Mouse (Mus musculus) brain, embryonic 18.5 days (tissue): ENCODE measurements around the gene Map2k3.
"Not testable (repeated sequence)": the region's sequence is repeated elsewhere in the genome, so short reads cannot be mapped to it uniquely, and the experiment has no call there.

ENCODE experiments used
- DNase-seq: peaks from one replicate; pipeline ENCODE4 v3.0.0-alpha.2; 2012; ENCODE audit warnings: low read depth, low spot score

Map2k3 gene

DNA sequence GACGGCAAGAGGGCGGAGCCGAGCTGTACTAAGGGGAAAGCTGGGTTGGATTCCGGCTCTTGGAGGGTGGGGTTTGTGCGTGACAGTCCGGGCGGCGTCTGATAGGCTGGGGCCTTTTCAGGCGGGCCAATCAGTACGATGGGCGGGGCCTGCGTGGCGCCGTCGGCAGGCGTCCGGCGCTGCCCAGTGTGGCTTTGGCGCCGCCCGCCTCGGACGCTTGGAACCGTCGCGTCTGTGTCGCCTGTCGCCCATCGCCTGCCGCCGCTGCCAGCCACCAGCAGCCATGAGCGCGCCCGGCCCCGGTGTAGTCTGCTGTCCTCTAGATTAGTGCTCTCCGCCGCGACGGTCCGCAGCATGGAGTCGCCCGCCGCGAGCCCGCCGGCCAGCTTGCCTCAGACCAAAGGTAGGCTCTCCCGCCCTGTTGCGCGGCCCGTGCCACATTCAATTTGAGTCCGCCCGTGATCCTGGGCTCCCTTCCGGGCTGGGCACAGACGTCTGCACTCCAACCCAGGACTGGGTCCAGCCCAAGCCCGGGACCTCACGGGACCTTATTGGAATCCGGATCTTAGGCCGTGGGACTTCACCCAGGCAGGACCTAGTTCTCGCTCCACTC lies at the start of gene Map2k3:
Map2k3 (plus strand) TSS at position 165 of the 613 bp plus-strand sequence.
- DNase-seq = peak; percentile 84

DNA sequence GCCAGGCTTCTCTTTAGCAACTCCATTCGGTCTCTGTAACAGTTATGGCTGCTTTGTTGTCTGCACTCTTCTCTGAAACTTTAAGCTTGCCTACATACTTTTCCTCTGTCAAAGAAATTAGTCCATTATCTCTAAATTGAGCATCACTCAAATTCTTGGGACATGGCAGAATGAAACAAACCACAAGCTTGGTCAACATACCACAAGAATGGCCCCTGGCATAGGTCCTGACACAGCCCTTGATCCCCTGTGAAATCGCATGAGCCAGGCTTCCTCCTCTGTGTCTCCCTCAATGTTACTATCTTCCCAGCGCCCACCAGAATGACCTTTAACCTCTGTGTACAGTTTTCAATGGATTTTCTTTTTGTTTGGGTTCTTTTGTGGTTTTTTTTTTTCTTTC lies 49.4 kb upstream of the Map2k3 start:
- no peak for DNase-seq

DNA sequence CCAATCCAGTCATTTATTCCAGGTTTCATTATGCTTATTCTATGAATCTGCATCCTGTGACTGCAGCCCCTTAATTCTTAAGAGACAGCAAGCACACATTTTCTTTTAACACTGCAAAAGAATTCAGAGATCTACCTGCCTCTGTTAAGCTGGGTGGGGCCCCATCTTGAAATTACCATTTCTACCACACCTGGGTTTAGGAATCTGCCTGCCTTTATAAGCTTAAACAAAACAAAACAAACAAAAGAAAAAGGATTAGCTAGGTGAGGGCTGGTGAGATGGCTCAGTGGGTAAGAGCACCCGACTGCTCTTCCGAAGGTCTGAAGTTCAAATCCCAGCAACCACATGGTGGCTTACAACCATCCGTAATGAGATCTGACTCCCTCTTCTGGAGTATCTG lies 44.8 kb upstream of the Map2k3 start:
- not testable (repeated sequence) for DNase-seq

DNA sequence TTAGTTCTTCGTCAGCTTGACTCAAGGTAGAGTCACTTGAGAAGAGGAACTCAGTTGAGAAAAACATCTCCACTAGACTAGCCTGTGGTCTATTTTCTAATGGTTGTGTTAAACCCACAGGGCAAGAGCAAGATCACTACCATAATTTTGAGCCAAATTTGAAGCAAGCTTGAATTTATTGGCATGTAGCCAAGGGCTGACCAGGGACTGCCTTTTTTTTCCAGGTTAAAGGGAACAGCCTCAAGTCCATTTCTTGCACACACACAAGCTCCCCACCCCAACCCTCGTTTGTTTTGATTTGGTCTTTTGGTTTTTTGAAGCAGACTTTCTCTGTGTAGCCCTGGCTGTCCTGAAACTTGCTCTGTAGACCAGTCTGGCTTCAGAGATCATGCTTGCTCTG lies 42.0 kb upstream of the Map2k3 start:
- DNase-seq = no peak

DNA sequence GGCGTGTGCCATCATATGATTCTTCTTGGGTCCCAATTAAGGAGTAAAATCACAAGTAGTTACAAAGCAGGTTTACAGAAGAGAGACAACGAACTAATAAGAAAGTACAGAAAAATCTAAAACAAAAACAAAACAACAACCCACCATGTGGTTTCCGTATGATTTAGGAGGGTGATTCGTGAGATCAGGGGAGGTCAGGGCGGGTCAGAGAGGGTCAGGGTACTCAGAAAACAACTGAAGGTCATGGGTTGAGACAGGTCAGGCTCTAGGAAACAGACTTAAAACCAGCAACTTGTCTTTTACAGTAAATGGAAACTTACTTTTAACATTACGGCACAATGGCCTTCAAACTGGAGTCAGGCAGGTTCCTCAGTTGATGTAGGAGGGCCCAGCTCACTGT lies 41.5 kb upstream of the Map2k3 start:
- DNase-seq = no peak

DNA sequence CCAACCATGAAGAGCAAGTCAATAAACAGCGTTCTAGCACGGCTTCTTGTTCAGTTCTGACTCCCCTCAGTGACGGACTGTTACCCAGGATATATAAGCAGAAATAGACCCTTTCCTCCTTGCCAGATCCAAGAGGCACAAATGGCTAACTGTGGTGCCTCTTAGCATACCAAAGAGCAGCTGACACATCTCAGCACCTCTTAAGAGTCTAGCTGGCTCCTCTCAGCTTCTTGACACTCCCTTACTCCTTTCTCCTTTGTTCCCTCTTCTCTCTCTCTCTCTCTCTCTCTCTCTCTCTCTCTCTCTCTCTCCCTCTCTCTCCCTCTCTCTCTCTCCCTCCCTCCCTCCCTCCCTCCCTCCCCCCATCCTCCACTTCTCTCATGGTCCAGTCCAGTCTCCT lies 41.1 kb upstream of the Map2k3 start:
- no peak for DNase-seq

DNA sequence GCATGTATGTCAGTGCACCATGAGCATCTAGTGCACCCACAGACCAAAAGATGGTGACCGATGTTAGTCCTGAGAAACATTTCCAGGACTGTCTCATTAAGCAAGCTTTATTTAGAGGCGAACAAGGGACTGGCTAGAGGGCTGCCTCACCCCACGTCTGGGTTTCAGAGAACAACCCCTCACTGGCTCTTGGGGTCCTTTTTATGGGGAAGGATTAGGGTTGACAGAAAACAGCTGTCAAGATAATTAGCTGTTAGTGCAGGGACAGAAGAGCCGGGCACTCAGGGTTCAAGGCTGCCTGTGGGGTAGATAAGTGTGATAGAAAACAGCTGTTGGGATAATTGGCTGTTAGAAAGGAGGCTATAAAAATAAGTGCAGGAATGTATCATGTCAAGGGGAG lies 35.9 kb upstream of the Map2k3 start:
- DNase-seq = no peak

DNA sequence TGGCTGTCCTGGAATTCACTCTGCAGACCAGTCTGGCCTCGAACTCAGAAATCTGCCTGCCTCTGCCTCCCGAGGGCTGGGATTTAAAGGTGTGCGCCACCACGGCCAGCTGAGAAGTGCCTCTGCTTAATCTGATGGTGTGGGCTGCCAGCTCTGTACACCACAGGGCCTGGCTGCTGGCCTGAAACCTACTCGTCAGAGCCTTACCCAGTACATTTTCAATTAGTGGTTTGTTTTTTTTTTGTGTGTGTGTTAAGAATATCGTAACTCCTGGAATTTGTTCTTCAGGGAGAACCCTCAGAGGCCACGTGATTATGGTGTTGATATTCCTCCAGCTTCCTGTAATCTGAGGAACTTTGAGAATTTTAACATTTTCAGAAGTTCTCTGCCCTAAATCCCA lies 29.8 kb upstream of the Map2k3 start:
- DNase-seq = no peak

DNA sequence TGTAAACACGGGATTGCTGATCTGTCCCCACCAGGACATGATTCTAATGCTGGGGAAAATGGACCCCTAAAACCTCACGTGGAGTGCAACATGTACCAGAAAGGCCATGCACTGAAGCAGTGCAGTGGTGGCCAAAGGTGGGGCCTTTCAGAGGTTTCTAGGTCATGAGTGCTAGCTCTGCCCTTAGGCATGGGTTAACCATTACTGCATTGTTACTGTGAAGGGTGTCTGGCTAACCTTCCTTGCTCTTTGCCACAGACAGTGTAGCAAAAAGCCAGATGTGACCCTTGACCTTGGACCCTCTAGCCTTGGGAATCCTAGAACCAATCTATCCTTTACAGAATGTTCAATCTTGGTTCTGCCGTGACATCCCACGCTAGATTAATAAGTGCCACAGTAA lies 29.3 kb upstream of the Map2k3 start:
- DNase-seq = no peak

DNA sequence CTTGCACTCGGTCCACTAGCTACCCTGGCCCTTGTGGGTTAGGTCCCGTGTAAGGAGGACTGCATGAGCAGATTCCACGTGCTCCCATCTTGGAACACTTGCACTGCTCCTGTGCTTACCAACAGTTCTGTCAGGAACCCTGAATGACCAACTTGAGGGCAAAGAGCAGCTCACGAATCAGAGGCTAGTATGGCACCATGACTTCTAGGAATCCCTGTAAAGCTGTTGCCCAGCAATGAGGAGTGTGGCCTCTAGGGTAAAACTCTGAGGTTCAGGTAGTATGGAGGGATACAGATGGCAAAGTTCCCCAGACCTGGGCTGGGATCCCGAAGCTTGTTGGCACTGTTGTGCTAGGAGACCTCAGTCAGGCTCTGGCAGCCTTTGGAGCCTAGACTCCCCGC lies 28.2 kb upstream of the Map2k3 start:
- DNase-seq = no peak

DNA sequence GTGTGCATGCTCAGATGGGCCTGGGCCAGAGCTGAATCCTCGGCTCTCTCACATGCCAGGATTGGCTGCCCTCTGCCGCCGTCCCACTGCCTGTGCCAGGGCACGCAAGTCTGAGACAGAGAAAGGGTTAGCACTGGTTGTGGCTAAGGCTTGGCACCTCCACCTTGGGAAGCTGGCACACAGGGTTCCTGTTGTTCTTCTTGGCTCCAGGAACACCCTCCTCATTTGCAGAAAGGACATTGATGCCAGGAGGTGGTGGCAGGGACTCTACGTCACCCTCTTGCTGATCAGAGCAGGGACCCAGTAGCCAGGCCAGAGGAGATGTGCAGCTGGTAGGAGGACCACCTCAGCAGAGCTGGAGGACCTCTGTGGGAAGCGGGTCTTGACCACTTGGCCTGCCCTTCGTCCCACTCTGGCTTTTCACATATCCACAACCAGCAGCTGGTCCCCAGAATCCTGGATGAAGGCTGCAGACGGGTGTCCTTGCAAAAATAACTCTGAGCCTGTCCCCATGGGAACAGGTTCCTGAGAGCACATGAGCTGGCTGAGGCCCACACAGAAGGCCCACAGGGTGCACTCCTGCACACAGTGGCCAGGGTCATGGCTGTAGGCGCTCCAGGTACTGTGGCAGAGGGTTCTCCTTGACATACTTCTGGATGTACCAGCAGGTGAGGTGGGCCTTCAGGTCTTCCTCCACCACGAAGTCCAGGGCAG lies 26.3 kb upstream of the Map2k3 start:
- DNase-seq = no peak

DNA sequence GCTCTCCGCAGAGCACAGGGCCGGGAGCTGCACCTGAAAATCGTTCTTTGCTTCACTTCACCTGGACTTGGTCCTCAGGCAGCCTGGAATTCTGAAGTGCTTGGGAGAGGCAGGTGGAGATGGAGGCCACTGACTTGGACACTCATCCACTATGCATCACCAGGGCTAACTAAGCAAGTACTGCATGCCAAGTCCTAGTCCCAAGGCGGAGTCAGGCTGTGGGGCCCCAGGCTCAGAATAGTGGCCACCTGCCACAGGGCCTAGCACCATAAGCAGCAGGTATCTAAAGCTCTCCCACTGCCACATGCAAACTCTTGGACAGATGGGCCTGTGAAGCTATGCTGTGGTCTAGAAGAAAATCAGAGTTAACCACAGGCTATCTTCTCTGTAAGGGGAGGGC lies 25.4 kb upstream of the Map2k3 start:
- DNase-seq = no peak

DNA sequence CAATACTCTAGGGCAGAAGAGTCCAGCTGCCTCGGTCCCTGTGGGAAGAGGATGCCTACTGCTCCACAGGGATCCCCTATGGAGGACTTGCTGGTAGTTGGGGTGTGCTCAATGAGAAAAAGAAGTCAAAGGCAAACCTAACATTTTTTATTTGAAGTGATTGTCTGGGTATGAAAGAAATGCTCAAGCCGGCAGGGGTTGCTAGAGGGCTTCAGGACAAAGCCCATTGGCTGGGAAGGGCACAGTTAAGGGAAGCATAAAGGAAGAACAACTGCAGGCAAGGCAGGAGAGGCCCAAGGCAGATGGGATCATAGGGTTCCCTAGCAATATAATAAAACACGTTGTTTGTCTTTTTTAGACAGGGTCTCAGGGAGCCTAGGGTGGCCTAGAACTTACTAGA lies 23.8 kb upstream of the Map2k3 start:
- no peak for DNase-seq

DNA sequence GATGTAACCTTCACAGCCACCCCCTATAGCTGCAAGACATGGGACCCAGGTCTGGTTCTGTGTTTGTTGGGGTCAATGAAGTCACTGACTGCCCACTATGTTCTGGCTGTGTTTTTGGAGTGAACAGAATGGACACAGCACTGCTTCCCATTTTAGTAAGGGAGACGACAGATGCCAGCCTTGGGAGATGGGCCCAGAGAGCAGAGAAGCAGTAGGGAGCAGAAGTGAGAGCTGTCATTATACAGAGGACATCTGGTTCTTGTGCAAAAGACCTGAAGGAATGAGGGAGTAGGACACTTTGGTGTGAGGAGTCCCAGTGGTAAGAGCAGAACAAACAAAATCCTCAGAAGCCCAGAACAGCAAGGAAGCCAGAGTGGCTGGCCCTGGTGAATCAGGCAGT lies 22.2 kb upstream of the Map2k3 start:
- no peak for DNase-seq

DNA sequence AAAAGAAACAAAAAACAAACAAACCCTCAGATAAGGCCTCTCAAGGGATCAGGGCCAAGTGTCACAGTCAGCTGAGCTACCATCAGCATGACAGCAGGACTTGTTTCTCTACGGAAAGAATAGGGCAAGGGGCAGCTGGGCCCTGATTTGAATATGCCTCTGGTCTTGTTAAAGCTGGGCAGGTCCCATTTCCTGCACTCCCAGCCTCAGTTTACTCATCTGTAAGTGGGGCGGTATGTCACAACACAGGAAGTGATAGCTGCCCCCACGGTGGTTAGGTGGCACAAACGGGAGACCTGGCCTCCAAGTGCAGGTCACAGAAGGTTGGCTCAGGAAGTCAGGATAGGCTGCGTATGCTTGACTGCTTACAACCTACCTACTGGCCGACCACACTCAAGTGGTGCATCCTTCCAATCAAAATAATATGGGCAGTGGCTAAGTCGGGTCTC lies 19.3 kb upstream of the Map2k3 start:
- no peak for DNase-seq

DNA sequence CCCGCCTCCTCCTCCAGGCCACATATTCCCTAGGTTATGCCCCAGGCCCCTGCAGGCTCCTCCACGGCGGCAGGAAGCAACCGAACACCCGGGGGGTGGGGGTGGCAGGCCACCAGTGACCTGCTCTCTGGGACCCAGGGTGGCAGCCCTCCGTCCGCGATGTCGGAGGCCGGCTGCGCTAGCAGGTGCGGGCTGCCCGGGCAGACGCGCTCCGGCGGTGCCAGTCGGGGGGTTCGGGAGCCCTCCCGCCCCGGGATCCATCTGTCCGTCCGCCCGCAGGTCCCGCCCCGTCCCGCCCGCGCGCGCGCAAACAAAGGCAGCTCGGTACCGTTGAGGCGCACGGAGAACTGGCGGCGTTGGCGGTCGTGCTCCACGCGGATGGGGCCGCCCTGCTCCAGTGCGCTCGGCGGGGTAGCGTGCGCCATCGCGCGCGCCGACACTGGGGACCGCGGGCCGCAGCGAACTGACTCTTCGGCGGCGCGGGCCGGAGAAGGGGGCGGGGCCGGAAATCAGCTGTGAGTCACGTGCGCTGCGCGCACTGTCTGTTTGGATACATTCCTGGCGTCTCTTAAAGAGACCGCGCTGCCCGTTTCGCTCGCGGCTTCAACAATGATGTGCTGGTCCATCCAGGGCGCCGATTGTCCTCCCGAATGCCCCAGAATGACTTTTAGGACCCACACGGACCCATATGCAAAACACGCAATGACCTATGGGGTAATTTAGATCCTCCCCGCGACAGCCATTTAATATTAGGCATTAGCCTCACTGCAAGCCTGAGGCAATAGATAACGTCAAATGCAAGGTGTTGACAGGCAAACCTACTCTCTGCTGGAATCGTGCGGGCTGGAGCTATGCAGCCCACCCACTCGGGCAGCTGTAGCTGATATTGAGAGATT lies 18.3 kb upstream of the Map2k3 start:
- peak; percentile 80 for DNase-seq

DNA sequence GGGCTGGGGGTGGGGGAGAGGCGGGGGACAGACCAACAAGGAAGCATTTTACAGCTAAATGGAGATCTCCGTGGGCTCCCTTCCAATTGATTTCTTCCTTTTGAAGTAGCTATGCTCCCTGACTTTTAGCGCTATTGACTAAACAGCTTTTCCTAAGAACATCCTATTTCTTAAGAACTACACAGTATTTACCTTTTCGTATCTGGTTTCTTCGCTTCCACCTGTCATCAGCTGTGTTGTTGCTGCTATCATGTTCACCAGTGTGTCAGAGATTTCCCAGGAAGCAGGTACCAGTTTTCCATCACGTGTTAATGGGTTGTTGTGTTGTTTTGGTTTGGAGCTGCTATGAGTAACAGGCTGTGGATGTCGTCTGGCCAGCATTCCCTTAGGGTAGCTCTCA lies 17.3 kb upstream of the Map2k3 start, which contains the start of gene Natd1:
Natd1 (minus strand) TSS at position 260 of the 400 bp plus-strand sequence.
- no peak for DNase-seq

DNA sequence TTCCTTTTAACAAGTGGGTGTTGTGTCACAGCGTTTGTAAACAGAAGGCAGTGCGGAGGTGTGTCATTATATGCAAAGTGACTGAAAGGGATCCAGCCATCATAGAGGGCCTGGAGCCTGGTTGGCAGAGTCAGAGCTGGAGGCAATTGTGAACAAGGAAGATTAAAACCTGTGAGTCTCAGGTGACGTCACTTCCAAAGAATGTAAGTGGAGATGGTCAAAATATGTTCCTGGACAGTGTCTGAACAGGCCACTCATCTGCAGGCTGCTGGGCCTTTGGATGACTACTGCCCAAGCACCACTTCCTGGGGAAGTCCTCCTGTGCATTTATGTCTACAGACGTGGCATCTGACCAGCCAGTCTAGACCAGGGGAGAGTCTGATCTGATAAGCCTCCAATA lies 16.6 kb upstream of the Map2k3 start:
- no peak for DNase-seq

DNA sequence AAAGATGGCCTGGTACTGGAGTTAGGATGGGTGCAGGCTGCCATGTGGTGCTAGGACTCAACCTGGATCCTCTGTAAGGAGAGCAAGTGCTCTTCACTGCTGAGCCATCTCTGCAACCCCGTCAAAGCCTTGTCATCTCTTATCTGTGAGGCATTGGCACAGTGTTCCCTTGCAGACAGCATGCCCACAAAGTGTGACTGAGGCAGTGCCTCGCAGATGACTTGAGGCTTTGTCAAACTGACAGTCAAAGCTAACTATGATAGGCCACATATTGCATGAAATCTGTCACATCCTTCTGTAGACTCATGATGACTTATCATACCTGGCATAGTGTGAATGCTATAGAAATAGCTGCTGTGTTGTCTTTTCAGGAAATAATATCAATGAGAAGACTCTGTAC lies 11.8 kb upstream of the Map2k3 start:
- DNase-seq = peak; percentile 18

DNA sequence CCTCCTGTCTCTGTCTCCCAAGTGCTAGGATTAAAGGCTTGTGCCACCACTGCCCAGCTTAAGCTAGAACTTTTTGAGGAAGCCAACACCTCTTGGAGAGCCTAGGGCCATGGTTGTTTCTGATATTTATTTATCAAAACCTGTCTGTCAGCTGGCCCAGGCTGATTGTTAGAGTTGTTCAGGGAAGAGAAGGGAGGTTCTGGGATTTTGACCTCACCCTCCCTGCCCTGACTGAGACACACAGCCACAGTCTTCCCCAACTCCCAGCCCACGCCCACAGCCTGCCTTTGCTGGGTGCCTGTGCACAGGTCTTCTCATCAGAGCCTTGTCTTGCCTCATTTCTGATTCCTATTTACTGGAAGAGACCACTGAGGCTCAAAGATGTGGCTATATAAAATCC lies 9.6 kb upstream of the Map2k3 start:
- DNase-seq = no peak

DNA sequence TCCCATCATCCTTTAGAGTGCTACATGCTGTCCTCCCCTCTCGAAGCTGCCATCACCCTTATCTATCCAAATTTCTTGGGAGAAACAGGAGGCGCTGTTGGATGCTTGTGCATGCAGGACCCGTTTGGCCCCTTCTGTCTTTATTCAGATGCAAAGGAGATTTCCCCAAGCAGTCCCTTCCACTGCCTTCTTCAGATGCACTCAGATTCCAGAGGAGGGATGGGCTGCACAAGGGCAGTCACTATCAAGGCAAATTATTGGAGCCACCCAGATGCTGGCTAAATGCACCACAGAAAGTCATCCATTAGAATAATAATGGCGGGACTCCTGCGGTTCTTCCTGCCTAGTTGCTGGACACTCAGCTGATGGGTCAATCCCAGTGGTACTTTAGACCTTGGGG lies 8.9 kb upstream of the Map2k3 start:
- DNase-seq = no peak

DNA sequence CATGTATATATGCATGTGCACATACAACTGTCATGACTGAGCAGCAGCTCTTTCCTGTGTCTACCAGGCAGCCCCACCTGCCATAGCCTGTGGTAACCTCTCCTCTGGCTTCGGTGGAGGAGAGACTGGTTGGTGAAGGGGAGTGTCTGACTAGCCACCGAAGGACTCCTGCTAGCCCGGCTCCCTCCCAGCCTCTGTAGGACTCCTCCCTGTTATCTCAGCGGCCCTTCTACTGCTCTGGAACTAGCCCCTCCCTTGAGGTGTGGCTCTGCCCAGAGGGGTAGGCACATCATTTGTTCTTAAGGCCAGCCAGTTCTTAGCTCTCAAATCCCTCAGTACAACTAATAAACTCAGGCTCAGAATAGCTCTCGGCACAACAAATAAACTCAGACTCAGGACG lies 7.3 kb upstream of the Map2k3 start:
- no peak for DNase-seq

DNA sequence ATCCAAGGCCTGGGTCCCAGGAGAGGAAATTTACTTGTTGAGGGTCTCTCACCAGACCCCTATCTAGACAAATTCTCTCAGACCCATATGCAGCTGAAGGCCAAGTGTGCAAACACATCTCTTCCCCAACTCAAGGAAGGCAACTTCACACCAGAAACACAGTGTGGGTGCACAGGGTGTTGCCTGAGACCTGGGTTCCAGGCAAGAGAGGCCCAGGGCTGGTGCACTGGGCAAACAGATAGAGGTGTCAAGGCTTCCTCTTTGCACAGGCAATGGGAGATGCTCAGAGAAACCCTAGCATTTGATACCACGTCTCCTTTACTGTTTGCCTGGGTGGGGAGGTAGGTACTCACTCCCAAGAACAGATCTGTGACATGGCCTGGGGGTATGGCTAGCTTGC lies 6.9 kb upstream of the Map2k3 start:
- no peak for DNase-seq
